Mouse (Mus musculus) G1E (cell line): ENCODE data around the gene Rpain.

Experiments
- CTCF ChIP-seq: IDR thresholded peaks from 2 replicates; pipeline ENCODE4 v1.5.1; 2012; ENCODE audit warnings: low read depth, low read length, inconsistent platforms, mixed read lengths
- GATA1 ChIP-seq: IDR thresholded peaks from 2 replicates; pipeline ENCODE4 v1.6.1; 2012; ENCODE audit warnings: borderline replicate concordance, low read length, inconsistent platforms, mixed read lengths
- GATA2 ChIP-seq: IDR thresholded peaks from 2 replicates; pipeline ENCODE4 v1.6.1; 2012; ENCODE audit warnings: low read depth, low read length, inconsistent platforms, borderline replicate concordance
- POLR2AphosphoS5 ChIP-seq: IDR thresholded peaks from 2 replicates; pipeline ENCODE4 v1.6.1; 2012; ENCODE audit warnings: low read depth, low read length, inconsistent platforms; ENCODE audit not compliant: insufficient replicate concordance
- TAL1 ChIP-seq: conservative IDR thresholded peaks from 2 replicates; pipeline ENCODE4 v1.6.1; 2012; ENCODE audit warnings: low read depth, low read length, inconsistent platforms, mixed read lengths

DNA sequence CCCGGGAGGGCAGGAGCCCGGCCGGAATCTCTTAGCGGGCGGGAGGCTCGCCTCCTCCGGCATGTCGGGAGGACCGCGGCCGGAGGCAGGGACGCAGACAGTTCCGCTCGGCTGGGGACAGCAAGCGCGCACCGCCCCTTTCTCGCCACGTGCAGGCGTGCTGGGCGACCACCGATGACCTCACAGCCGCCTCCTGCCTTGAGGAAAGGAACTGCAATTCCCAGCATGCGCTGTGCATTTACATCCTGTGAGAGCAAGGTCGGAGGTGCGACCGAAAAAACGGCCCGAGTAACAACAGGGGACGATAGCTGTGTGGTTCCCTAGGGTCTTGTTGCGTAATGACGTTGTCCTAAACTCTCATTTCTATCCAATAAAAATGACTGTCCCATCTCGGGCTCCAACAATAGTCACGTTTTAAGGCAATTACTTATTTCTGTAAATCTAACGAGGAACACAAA is 34.3 kb downstream of the Rpain start, which contains the start of gene Dhx33:
- TF ChIP-seq CTCF (no peak), TAL1 (no peak), GATA1 (no peak), GATA2 (no peak), POLR2AphosphoS5 (no peak)
